14 mouse cellular contexts compared by ENCODE assay signal in the genomic region with DNA sequence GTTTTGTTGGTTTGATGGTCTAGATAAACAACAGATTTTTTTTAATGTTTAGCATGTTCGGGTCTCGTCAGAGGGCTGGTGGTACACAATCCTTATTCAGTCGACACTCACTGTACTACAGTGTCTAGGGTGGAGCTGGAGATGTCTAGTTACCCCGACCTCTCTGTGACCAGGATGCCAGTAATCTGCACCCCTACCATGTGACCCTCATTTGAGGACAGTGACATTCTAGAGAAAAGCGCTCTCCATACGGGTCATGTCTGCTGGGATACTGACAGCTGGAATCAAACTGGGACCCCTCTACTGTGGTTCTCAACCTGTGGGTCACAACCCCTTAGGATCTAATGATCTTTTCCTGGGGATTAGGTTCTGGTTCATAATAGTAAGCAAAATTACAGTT. TPM values are rescaled to one million over a fixed set of nuclear protein-coding genes. Genes with fewer than 3 reads are reported as not detected.
A peak's percentile ranks its signal among the peaks of the same experiment; 100 is the strongest.
DNase-seq lines count a peak whose midpoint lies in the region; ATAC-seq and TF ChIP-seq lines count a peak whose summit lies in the region.
"Had no signal": no experiment of that assay in that cellular context is flagged by ENCODE, and none has a peak within 500 bp of the region (broad histone marks: within the 10 kb centered on the region; RNA-seq: fewer than 3 reads in every experiment).

No protein-coding gene starts in this region.

- H3K4me2 ChIP-seq in heart, embryonic 13.5 days = peak overlapping the region; percentile 53

- H3K4me3 ChIP-seq in heart, embryonic 13.5 days = peak overlapping the region; percentile 28; the same call in 1 of the 2 replicates
- peak overlapping the region; percentile 47 for H3K4me3 ChIP-seq in lung, adult 2 months (replicated peaks; ENCODE audit: extremely low read depth, low read depth, low read length)
- peak overlapping the region; percentile 97 for H3K4me3 ChIP-seq in brown adipose tissue, adult 24 weeks (ENCODE audit: insufficient read depth, low read depth, low read length)
- H3K4me3 ChIP-seq in macrophage (ENCODE audit: inconsistent target) = peak overlapping the region; percentile 70
- H3K4me3 ChIP-seq: embryonic facial prominence, embryonic 13.5 days; forebrain, embryonic 13.5 days had no signal

- H3K4me1 ChIP-seq in heart, embryonic 13.5 days = peaks cover 13% of the 10 kb centered on the region
- peaks cover 13% of the 10 kb centered on the region for H3K4me1 ChIP-seq in lung, adult 2 months (ENCODE audit: control insufficient read depth, insufficient read depth, low read length)
- H3K4me1 ChIP-seq in brown adipose tissue, adult 24 weeks (ENCODE audit: control insufficient read depth, insufficient read depth, insufficient read length, low read length) = 0 out of 2 replicates have a peak, but pooled peaks cover 3% of the 10 kb centered on the region

- TF ChIP-seq POLR2A in lung, adult 2 months (IDR thresholded peaks at IDR 0.05; ENCODE audit: borderline replicate concordance, extremely low read depth, low read depth, low read length) = no peak

- WGBS in heart, embryonic 13.5 days = 60% methylated on average over 6 of the region's 6 CpGs
- 35% methylated on average over 6 of the region's 6 CpGs for WGBS in lung, adult 2 months
- 25% methylated on average over 6 of the region's 6 CpGs for WGBS in macrophage (ENCODE audit: missing documents)

- peaks cover 34% of the 10 kb centered on the region for H3K27me3 ChIP-seq in heart, embryonic 13.5 days (replicated peaks)

- no peak for TF ChIP-seq CTCF in lung, adult 2 months (IDR thresholded peaks at IDR 0.05; ENCODE audit: insufficient read depth, low read length)

- H3K9ac ChIP-seq in heart, embryonic 13.5 days = no peak overlapping the region
- H3K9ac ChIP-seq: embryonic facial prominence, embryonic 13.5 days; forebrain, embryonic 13.5 days; hindbrain, embryonic 13.5 days had no signal

- DNase-seq in heart, postnatal 36 days = no peak
- no peak for DNase-seq in lung, adult 2 months
- DNase-seq in lung, postnatal 25 days (ENCODE audit: low spot score) = no peak
- DNase-seq in adipocyte (ENCODE audit: low spot score) = no peak
- DNase-seq: cerebellum, adult 9-11 months; layer of hippocampus, adult 9-11 months; thymus, postnatal 14 days had no signal

- H3K79me2 ChIP-seq in macrophage (ENCODE audit: inconsistent target) = peaks cover 80% of the 10 kb centered on the region

- H3K36me3 ChIP-seq in heart, embryonic 13.5 days = no peaks in the 10 kb centered on the region
- H3K36me3 ChIP-seq in macrophage (ENCODE audit: inconsistent target) = peaks cover 31% of the 10 kb centered on the region
- H3K36me3 ChIP-seq: embryonic facial prominence, embryonic 13.5 days; hindbrain, embryonic 13.5 days had no signal

- H3K9me3 ChIP-seq in heart, embryonic 13.5 days = no peaks in the 10 kb centered on the region
- H3K9me3 ChIP-seq: embryonic facial prominence, embryonic 13.5 days had no signal

- no peak for ATAC-seq in heart, embryonic 13.5 days (ENCODE audit: extremely low read depth, insufficient number of reproducible peaks, low FRiP score, low TSS enrichment)
- ATAC-seq in cerebellum, adult (ENCODE audit: insufficient number of reproducible peaks, low FRiP score, low TSS enrichment) = no peak
- ATAC-seq: forebrain, embryonic 13.5 days had no signal

- no peak overlapping the region for H3K27ac ChIP-seq in heart, embryonic 13.5 days (replicated peaks)
- H3K27ac ChIP-seq in brown adipose tissue, adult 24 weeks (replicated peaks; ENCODE audit: low read depth, low read length) = peak overlapping the region; percentile 90
- peak overlapping the region; percentile 90 for H3K27ac ChIP-seq in macrophage
- H3K27ac ChIP-seq: embryonic facial prominence, embryonic 13.5 days; forebrain, embryonic 13.5 days; hindbrain, embryonic 13.5 days had no signal

- intact Hi-C loops in heart, postnatal 36 days (cut with DNase I) = loop anchor here (5.0 kb wide), 1 partner anchor 203 kb away; a partner anchor contains a TSS

RNA-seq across cellular contexts. Expression of a gene that starts 1.7 kb away (rescaled TPM):
- polyA plus RNA-seq in heart, embryonic 13.5 days (2015; fragmentation: Nextera tagmentation; extraction: Ambion mirVana) = 0.75 and 0.80 TPM in 2 replicates
- total RNA-seq in heart, postnatal 36 days (2021) = 10 to 100 TPM in 1 of 2 experiments, 1 to 10 TPM in 1; 9.9 to 16.2 TPM
- 7.5 and 10.0 TPM in 2 replicates for polyA plus RNA-seq in lung, adult 2 months (2012; rRNA removed)
- polyA plus RNA-seq in brown adipose tissue, adult 24 weeks (2012; ENCODE audit: insufficient read depth, insufficient read length, missing spikeins) = 4.6 and 5.4 TPM in 2 replicates
- total RNA-seq in macrophage (2018; cell fraction: chromatin; rRNA removed) = 1,000 to 10,000 TPM in 20 of 26 experiments, 100 to 1,000 TPM in 6; 599 to 5,967 (median 2,262) TPM
- 100 to 1,000 TPM; 159 to 682 (median 357) TPM for total RNA-seq in macrophage (2018; cell fraction: cytosol; rRNA removed)
- total RNA-seq in macrophage (2018; cell fraction: nucleus; rRNA removed) = 1,000 to 10,000 TPM in 18 of 26 experiments, 100 to 1,000 TPM in 8; 325 to 4,265 (median 1,698) TPM
- polyA plus RNA-seq in macrophage (2018) = 96.5 to 226 TPM (median 116 TPM) in 3 replicates

Comparison
In these comparisons a context has a peak if more than half of its experiments do, and no peak if none do; other contexts are left out.
1. H3K4me3 ChIP-seq: peak in every context shown above with its lines; median percentile 97 in brown adipose tissue, adult 24 weeks; 70 in macrophage; 47 in lung, adult 2 months; 28 in heart, embryonic 13.5 days.